Mouse (Mus musculus): Measurements from ENCODE around the gene Eif4e. TPM values are rescaled to one million over a fixed set of nuclear protein-coding genes. Genes with fewer than 3 reads are reported as not detected.

Gene Eif4e
- total and polyA plus RNA-seq, 2 experiments from 2014 or later = 121 to 322 TPM

- no peak overlapping the region for H3K4me2 ChIP-seq (ENCODE audit: low read depth)
- DNase-seq (no peak), ATAC-seq (no peak)
- H3K27ac ChIP-seq (ENCODE audit: low read depth, low read length) = no peak overlapping the region
- no peaks in the 10 kb centered on the region for H3K36me3 ChIP-seq (ENCODE audit: insufficient read depth)
- TF ChIP-seq CTCF (IDR thresholded peaks at IDR 0.05; ENCODE audit: low read depth) = no peak
- H3K9me3 ChIP-seq (ENCODE audit: low read length) = no peaks in the 10 kb centered on the region
- H3K4me1 ChIP-seq (ENCODE audit: insufficient read depth) = no peaks in the 10 kb centered on the region
- H3K9ac ChIP-seq = no peak overlapping the region
- no peaks in the 10 kb centered on the region for H3K27me3 ChIP-seq (ENCODE audit: insufficient read depth, low read length)
- WGBS = 20% methylated on average over 7 of the region's 7 CpGs
- no peak overlapping the region for H3K4me3 ChIP-seq (ENCODE audit: low read depth, low read length)
Observed at GRCm38 (mm10) chr3:138586213-138586612, 60.2 kb downstream of the Eif4e start.

GRCm38 (mm10) chr3:138587137-138587536 lies 61.2 kb downstream of the Eif4e start:
- Histone ChIP-seq H3K4me3 (ENCODE audit: low read depth, low read length) (no peak overlapping the region), H3K9me3 (ENCODE audit: low read length) (no peaks in the 10 kb centered on the region), H3K27ac (ENCODE audit: low read depth, low read length) (no peak overlapping the region), H3K36me3 (ENCODE audit: insufficient read depth) (no peaks in the 10 kb centered on the region), H3K4me2 (ENCODE audit: low read depth) (no peak overlapping the region), H3K4me1 (ENCODE audit: insufficient read depth) (no peaks in the 10 kb centered on the region), H3K27me3 (ENCODE audit: insufficient read depth, low read length) (no peaks in the 10 kb centered on the region), H3K9ac (no peak overlapping the region)
- TF ChIP-seq CTCF (IDR thresholded peaks at IDR 0.05; ENCODE audit: low read depth) = no peak
- WGBS = 93% methylated on average over 4 of the region's 4 CpGs
- ATAC-seq (no peak), DNase-seq (no peak)

- WGBS = 82% methylated on average over 9 of the region's 9 CpGs
- H3K4me2 ChIP-seq (ENCODE audit: low read depth) = no peak overlapping the region
- H3K4me3 ChIP-seq (ENCODE audit: low read depth, low read length) = no peak overlapping the region
- H3K4me1 ChIP-seq (ENCODE audit: insufficient read depth) = no peaks in the 10 kb centered on the region
- no peak for TF ChIP-seq CTCF (IDR thresholded peaks at IDR 0.05; ENCODE audit: low read depth)
- no peaks in the 10 kb centered on the region for H3K9me3 ChIP-seq (ENCODE audit: low read length)
- no peak overlapping the region for H3K27ac ChIP-seq (ENCODE audit: low read depth, low read length)
- H3K9ac ChIP-seq = no peak overlapping the region
- ATAC-seq (no peak), DNase-seq (no peak)
- no peaks in the 10 kb centered on the region for H3K36me3 ChIP-seq (ENCODE audit: insufficient read depth)
- H3K27me3 ChIP-seq (ENCODE audit: insufficient read depth, low read length) = no peaks in the 10 kb centered on the region
Observed at GRCm38 (mm10) chr3:138588001-138588400, 62.0 kb downstream of the Eif4e start.

DNA sequence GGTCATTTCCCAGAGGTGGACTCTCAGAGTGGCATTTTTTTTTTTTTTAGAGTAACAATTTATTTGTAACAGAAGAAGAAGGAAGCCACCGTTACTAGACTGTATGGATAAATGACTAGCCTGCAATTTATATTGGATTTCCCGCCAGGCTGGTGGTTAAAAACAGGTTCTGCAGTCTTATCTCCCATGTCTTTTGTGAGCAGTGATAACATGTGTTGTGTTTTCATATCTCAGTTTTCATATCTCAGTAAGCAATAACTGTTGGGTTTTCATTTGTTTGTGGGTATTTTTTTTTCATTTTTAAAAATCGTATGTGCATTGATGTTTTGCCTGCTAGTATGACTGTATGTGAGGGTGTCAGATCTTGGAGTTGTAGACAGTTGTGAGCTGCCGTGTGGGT lies 65.0 kb downstream of the Eif4e start:
- peaks cover 5% of the 10 kb centered on the region; the same call in 1 of the 2 replicates for H3K4me1 ChIP-seq (ENCODE audit: insufficient read depth)
- DNase-seq (no peak), ATAC-seq (no peak)
- H3K4me2 ChIP-seq (ENCODE audit: low read depth) = no peak overlapping the region
- TF ChIP-seq CTCF (IDR thresholded peaks at IDR 0.05; ENCODE audit: low read depth) = no peak
- H3K27me3 ChIP-seq (ENCODE audit: insufficient read depth, low read length) = no peaks in the 10 kb centered on the region
- H3K4me3 ChIP-seq (ENCODE audit: low read depth, low read length) = no peak overlapping the region
- H3K9ac ChIP-seq = no peak overlapping the region
- H3K27ac ChIP-seq (ENCODE audit: low read depth, low read length) = no peak overlapping the region
- WGBS = 93% methylated on average over 4 of the region's 4 CpGs
- H3K9me3 ChIP-seq (ENCODE audit: low read length) = no peaks in the 10 kb centered on the region
- H3K36me3 ChIP-seq (ENCODE audit: insufficient read depth) = no peaks in the 10 kb centered on the region

DNA sequence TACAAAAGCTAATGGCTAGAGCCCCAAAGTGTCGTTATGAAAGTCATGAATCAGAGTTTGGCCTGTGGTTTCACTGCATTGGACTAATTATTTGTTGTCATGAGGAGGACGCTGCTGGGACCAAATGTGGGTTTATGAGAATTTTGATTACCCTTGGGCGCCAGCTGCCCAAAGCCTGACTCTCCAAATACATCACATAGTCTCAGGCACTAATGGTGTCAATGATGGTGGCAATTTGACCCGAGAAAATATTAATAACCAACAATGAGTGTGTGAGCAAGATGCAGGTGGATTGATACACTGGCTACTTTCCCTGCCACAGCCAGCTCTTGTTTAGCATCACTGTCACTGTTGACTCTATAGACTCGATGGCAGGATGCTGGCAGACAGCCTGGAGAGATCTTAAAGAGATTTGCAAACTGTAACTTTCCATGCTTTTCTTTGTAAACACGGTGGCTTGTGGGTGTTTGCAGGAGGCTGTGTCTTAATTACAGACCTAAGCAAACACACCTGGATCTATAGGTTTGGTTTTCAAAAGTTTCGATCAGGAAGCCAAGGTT lies 65.9 kb downstream of the Eif4e start:
- 66% methylated on average over 7 of the region's 7 CpGs for WGBS
- ATAC-seq (no peak), DNase-seq (no peak)
- no peaks in the 10 kb centered on the region for H3K36me3 ChIP-seq (ENCODE audit: insufficient read depth)
- no peak for TF ChIP-seq CTCF (IDR thresholded peaks at IDR 0.05; ENCODE audit: low read depth)
- H3K4me3 ChIP-seq (ENCODE audit: low read depth, low read length) = no peak overlapping the region
- peaks cover 5% of the 10 kb centered on the region; the same call in 1 of the 2 replicates for H3K4me1 ChIP-seq (ENCODE audit: insufficient read depth)
- H3K4me2 ChIP-seq (ENCODE audit: low read depth) = no peak overlapping the region
- no peak overlapping the region for H3K27ac ChIP-seq (ENCODE audit: low read depth, low read length)
- no peaks in the 10 kb centered on the region for H3K27me3 ChIP-seq (ENCODE audit: insufficient read depth, low read length)
- no peak overlapping the region for H3K9ac ChIP-seq
- H3K9me3 ChIP-seq (ENCODE audit: low read length) = no peaks in the 10 kb centered on the region

GRCm38 (mm10) chr3:138593131-138593530 lies 67.2 kb downstream of the Eif4e start:
- Histone ChIP-seq H3K27me3 (ENCODE audit: insufficient read depth, low read length) (no peaks in the 10 kb centered on the region), H3K9ac (no peak overlapping the region), H3K27ac (ENCODE audit: low read depth, low read length) (no peak overlapping the region), H3K36me3 (ENCODE audit: insufficient read depth) (no peaks in the 10 kb centered on the region), H3K4me1 (ENCODE audit: insufficient read depth) (peaks cover 5% of the 10 kb centered on the region; the same call in 1 of the 2 replicates), H3K4me3 (ENCODE audit: low read depth, low read length) (no peak overlapping the region), H3K4me2 (ENCODE audit: low read depth) (no peak overlapping the region), H3K9me3 (ENCODE audit: low read length) (no peaks in the 10 kb centered on the region)
- ATAC-seq = no peak
- 80% methylated on average over 8 of the region's 8 CpGs for WGBS
- TF ChIP-seq CTCF (IDR thresholded peaks at IDR 0.05; ENCODE audit: low read depth) = no peak
- DNase-seq = no peak

- H3K27me3 ChIP-seq (ENCODE audit: insufficient read depth, low read length) = no peaks in the 10 kb centered on the region
- no peaks in the 10 kb centered on the region for H3K36me3 ChIP-seq (ENCODE audit: insufficient read depth)
- H3K9me3 ChIP-seq (ENCODE audit: low read length) = no peaks in the 10 kb centered on the region
- DNase-seq (no peak), ATAC-seq (peak; percentile 54)
- H3K27ac ChIP-seq (ENCODE audit: low read depth, low read length) = no peak overlapping the region
- no peak overlapping the region for H3K9ac ChIP-seq
- peaks cover 5% of the 10 kb centered on the region; the same call in 1 of the 2 replicates for H3K4me1 ChIP-seq (ENCODE audit: insufficient read depth)
- TF ChIP-seq CTCF (IDR thresholded peaks at IDR 0.05; ENCODE audit: low read depth) = no peak; the same call in 1 of the 2 replicates
- no peak overlapping the region for H3K4me3 ChIP-seq (ENCODE audit: low read depth, low read length)
- 71% methylated on average over 7 of the region's 7 CpGs for WGBS
- no peak overlapping the region for H3K4me2 ChIP-seq (ENCODE audit: low read depth)
Observed at GRCm38 (mm10) chr3:138593911-138594310, 67.9 kb downstream of the Eif4e start.

Measured in forebrain, postnatal 0 days (tissue).